Mouse (Mus musculus) limb, embryonic 11.5 days (tissue): ENCODE measurements around the gene Dpf3. TPM values are rescaled to one million over a fixed set of nuclear protein-coding genes. Genes with fewer than 3 reads are reported as not detected.

Experiments
- ATAC-seq: fragments of 200-750 bp; cut with Nextera tagmentation; 2 replicates; pipeline ENCODE4 v1.8.0; 2017; ENCODE audit warnings: low read depth; ENCODE audit not compliant: insufficient number of reproducible peaks, low FRiP score, low TSS enrichment
- DNase-seq: peaks from one replicate; pipeline ENCODE4 v3.0.0-alpha.2; 2015; ENCODE audit warnings: low spot score
- H3K27ac ChIP-seq: fragments of 300-500 bp; sonication (generic); replicated peaks from 2 replicates; pipeline ENCODE4 v1.5.1; 2014; ENCODE audit warnings: low read depth, mild to moderate bottlenecking, low read length
- H3K27me3 ChIP-seq: fragments of 300-500 bp; sonication (generic); 2 replicates; pipeline ENCODE4 v1.6.1; 2014; ENCODE audit warnings: mild to moderate bottlenecking, low read length, mixed read lengths; ENCODE audit not compliant: control insufficient read depth, insufficient read depth
- H3K36me3 ChIP-seq: fragments of 300-500 bp; sonication (generic); 2 replicates; pipeline ENCODE4 v1.6.1; 2014; ENCODE audit warnings: mild to moderate bottlenecking, low read length, moderate library complexity, mixed read lengths; ENCODE audit not compliant: control insufficient read depth, insufficient read depth
- H3K4me1 ChIP-seq: fragments of 300-500 bp; sonication (generic); 2 replicates; pipeline ENCODE4 v1.6.1; 2014; ENCODE audit warnings: low read length, mixed read lengths; ENCODE audit not compliant: control insufficient read depth, insufficient read depth
- H3K4me2 ChIP-seq: fragments of 300-500 bp; sonication (generic); 2 replicates; pipeline ENCODE4 v1.6.1; 2014; ENCODE audit warnings: low read depth, mild to moderate bottlenecking, moderate library complexity; ENCODE audit not compliant: severe bottlenecking
- H3K4me3 ChIP-seq: fragments of 300-500 bp; sonication (generic); 2 replicates; pipeline ENCODE4 v1.5.1; 2014; ENCODE audit warnings: low read depth, low read length
- H3K9ac ChIP-seq: fragments of 300-500 bp; sonication (generic); 2 replicates; pipeline ENCODE4 v1.6.1; 2014; ENCODE audit warnings: mild to moderate bottlenecking, low read length
- H3K9me3 ChIP-seq: fragments of 300-500 bp; sonication (generic); 2 replicates; pipeline ENCODE4 v1.6.1; 2016; ENCODE audit warnings: low read length; ENCODE audit not compliant: control insufficient read depth
- WGBS: fragments of 180-500 bp; shearing (Covaris S2); extraction: QIAGEN DNeasy Blood & Tissue Kit; methylation state at CpG from one replicate; pipeline ENCODE4 v1.1.7; 2014; 5-methylcytosine and 5-hydroxymethylcytosine counted together
- polyA plus RNA-seq: library from polyadenylated mRNA; unstranded; fragments of >200 nt; fragmentation: Nextera tagmentation; extraction: Ambion mirVana; gene quantifications from 2 replicates; pipeline ENCODE4 v1.2.1, GENCODE M21; 2014

Gene Dpf3
- polyA plus RNA-seq, 1 experiment from 2014 or later = 3.6 TPM

DNA sequence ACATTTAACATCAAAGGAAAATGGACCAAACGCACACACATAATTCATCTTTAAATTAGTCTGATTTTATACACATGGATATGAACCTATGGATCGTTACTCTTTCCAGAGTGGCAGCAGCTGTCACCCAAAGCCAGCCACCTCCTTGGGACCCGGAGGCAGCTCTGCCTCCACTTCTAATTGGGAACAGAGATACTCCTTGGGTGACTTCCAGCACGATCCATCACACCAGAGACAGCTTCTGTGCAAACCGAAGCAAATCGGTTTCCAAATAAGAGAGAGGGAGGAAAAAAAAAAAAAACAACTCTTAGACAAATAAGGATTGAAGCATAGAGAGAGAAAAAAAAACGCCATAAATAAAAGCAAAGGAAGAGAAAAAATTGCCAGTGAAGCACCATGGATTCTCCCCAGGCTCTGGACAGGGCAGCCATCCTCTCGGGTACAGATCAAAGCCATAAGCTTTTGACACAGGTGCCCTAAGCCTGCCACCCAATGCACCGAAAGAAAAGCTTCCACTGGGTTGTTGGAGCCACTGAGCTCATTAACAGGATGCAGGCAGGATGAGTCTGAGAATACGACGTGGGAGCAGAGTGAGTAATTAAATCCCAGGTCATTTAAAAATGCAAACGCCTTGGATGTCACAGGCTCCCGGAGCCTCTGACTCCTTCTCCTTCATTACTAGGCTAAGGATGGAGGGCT is 150.3 kb downstream of the Dpf3 start:
- Histone ChIP-seq H3K9ac (no peak overlapping the region), H3K4me3 (no peak overlapping the region), H3K27me3 (no peaks in the 10 kb centered on the region), H3K27ac (no peak overlapping the region), H3K36me3 (no peaks in the 10 kb centered on the region), H3K4me2 (no peak overlapping the region), H3K9me3 (no peaks in the 10 kb centered on the region), H3K4me1 (no peaks in the 10 kb centered on the region)
- no peak for DNase-seq
- WGBS = 11% methylated on average over 13 of the region's 13 CpGs
- ATAC-seq = no peak

DNA sequence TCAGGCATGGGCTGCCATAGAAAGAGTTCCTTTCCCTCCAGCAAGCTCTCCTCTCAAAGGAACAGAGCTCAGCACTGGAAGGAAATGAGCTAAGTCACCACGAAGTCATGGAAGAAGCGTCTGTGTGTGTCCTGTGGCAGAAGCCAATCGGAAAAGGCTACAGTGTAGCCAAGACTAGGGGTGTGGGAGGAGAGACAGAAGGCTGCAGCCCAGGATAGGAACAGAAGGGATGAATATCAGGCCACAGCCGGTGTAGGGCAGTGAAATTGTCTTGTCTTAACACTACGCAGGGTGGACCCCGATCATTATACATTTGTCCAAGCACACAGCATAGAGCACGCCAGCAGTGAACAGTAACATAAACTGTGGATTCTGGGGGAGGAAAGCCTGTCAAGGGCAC is 157.5 kb downstream of the Dpf3 start:
- WGBS = 84% methylated on average over 7 of the region's 7 CpGs
- H3K4me3 ChIP-seq = no peak overlapping the region
- DNase-seq (no peak), ATAC-seq (no peak)
- no peaks in the 10 kb centered on the region for H3K4me1 ChIP-seq
- no peak overlapping the region for H3K4me2 ChIP-seq
- H3K36me3 ChIP-seq = no peaks in the 10 kb centered on the region
- H3K27ac ChIP-seq = no peak overlapping the region
- H3K27me3 ChIP-seq = no peaks in the 10 kb centered on the region
- no peak overlapping the region for H3K9ac ChIP-seq
- no peaks in the 10 kb centered on the region for H3K9me3 ChIP-seq

DNA sequence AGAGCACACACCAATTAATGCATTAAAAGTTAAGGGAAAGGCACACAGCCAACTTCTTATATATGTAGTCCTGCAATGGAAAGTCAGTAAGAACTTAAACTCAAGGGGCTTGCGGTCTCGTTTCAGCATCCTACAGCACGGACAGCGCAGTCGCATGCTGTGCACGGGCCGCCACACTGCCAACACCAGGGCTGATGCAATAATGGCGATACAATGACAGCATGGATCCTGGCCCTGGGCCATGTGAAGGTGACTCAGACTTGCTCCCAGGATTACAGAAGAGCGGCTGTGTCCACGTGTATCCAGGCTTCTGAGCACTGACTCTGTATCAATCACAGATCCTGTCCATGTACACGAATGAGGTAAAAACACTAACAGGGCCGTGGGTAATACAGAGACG is 158.6 kb downstream of the Dpf3 start:
- Histone ChIP-seq H3K27ac (no peak overlapping the region), H3K4me3 (no peak overlapping the region), H3K4me2 (no peak overlapping the region), H3K9me3 (no peaks in the 10 kb centered on the region), H3K27me3 (no peaks in the 10 kb centered on the region), H3K36me3 (no peaks in the 10 kb centered on the region), H3K4me1 (no peaks in the 10 kb centered on the region), H3K9ac (no peak overlapping the region)
- DNase-seq (no peak), ATAC-seq (no peak)
- 84% methylated on average over 13 of the region's 13 CpGs for WGBS

DNA sequence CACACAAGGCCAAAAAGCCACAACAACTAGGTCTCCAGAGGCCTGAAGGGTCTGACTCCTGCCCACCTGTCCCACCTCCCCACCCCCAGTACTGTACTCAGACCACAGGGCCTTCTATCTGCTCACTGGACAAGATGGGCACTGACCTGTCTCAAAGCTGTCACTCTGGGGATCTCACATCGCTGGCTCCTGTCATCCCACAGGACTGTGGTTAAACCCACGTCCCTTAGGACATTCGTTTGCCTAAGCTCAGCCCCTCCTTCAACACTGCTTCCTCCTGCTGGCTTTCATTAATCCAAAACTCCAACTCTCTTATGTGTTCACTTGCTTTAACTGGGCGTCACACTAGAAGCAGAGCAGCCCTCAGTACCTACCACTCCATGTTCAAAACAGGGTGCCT is 159.0 kb downstream of the Dpf3 start:
- DNase-seq (no peak), ATAC-seq (no peak)
- H3K4me1 ChIP-seq = no peaks in the 10 kb centered on the region
- H3K9ac ChIP-seq = no peak overlapping the region
- 45% methylated on average over 4 of the region's 4 CpGs for WGBS
- no peak overlapping the region for H3K27ac ChIP-seq
- no peaks in the 10 kb centered on the region for H3K36me3 ChIP-seq
- no peaks in the 10 kb centered on the region for H3K27me3 ChIP-seq
- H3K4me2 ChIP-seq = no peak overlapping the region
- H3K9me3 ChIP-seq = no peaks in the 10 kb centered on the region
- H3K4me3 ChIP-seq = no peak overlapping the region

DNA sequence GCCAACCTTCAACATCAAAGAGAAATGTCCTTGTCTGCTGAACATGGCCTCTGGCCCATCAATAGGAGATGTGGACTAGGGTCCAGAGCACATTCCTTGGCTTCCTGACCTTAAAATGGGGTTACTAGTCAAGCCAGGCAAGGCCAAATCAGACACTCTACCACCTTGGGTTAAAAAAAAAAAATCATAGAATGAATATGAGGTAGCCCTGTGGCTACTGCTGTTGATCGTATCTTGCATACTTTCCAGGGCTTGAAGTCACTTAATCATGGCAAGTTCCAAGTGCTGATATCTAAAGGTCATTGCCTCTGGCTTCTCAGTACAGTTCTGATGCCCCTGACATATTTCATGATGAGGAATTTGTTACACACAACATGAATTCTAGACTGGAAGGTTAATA is 160.1 kb downstream of the Dpf3 start:
- no peak overlapping the region for H3K27ac ChIP-seq
- H3K4me1 ChIP-seq = no peaks in the 10 kb centered on the region
- DNase-seq (no peak), ATAC-seq (no peak)
- no peaks in the 10 kb centered on the region for H3K27me3 ChIP-seq
- H3K36me3 ChIP-seq = no peaks in the 10 kb centered on the region
- 86% methylated on average over 1 of the region's 1 CpGs for WGBS
- no peak overlapping the region for H3K9ac ChIP-seq
- H3K9me3 ChIP-seq = no peaks in the 10 kb centered on the region
- H3K4me2 ChIP-seq = no peak overlapping the region
- no peak overlapping the region for H3K4me3 ChIP-seq

DNA sequence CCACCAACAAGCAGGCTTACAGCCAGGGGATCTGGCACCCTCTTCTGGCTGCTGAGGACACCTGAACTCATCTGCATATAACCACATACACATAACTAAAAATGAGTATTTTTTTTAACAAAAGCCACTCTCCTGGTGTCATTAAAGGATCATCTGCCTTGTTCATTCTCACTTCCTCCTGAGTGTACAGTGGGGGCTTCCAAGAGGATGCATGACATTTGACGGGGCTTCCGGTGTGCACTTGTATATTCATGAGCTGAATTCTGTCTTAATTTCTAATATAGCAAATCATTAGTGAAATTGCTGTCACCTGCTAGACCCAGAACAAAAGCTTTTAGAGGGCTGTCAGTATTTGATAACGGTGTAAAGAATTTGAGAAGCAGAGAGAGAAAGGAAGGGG is 166.8 kb downstream of the Dpf3 start:
- Histone ChIP-seq H3K9me3 (no peaks in the 10 kb centered on the region), H3K27me3 (no peaks in the 10 kb centered on the region), H3K4me3 (no peak overlapping the region), H3K4me1 (no peaks in the 10 kb centered on the region), H3K36me3 (no peaks in the 10 kb centered on the region), H3K4me2 (no peak overlapping the region), H3K27ac (no peak overlapping the region), H3K9ac (no peak overlapping the region)
- 89% methylated on average over 3 of the region's 3 CpGs for WGBS
- no peak for DNase-seq
- ATAC-seq = no peak

DNA sequence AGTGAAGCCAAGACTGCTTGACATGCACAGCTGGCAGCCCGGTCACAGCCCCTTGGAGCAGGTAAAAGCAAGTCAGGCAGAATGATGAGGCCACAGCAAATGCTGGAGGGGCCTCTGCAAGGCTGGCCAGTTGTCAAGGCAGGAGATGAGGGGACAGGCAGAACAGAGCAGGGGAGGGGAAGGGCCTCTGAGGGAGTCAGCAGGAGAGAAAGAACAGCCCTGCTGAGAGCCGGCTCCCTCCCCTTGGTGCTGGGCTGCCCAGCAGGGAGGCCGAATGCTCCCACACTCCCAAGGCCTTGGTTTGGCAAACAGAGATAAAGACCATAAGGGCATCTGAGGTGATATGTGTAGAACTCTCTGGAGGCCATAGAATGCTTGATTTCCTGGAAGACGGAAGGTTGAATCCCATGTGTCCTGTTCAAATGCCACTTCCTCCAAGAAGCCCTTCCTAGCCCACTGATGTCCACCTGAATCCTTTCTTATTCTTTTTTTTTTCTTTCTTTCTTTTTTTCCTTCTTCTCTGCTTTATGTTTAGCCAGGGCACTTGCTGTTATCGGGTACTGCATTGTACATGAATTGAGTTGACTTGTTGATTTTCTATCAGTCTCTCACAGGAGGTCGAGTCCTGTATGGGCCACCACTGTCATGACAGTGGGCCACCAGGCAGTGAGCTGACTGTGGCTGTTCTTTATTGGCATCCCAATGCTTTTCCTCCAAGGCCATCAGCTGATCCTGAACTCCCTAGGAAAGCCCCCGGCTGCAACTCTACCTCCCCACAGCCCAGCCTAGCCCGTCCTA is 169.7 kb downstream of the Dpf3 start:
- ATAC-seq = no peak
- 65% methylated on average over 8 of the region's 8 CpGs for WGBS
- no peak overlapping the region for H3K27ac ChIP-seq

DNA sequence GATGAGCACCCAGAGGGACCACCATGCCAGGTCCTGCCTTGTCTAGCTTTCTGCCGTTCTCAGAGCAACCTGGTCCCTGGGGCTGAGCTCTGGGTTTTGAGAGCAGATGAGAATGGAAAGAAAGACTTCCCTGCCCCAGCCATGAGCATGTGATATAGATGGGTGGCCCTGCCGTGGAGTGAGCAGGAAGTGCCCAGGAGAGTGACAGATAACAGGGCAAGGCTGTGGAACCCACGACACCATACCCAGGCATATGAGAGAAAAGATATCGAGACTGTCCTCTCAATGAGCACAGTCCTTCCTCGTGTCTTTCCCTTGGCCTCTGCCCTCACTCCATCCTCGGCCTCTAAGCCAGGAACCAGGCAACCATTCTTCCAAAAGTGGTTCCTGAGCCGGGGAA is 172.8 kb downstream of the Dpf3 start:
- H3K4me1 ChIP-seq = no peaks in the 10 kb centered on the region
- H3K27ac ChIP-seq = no peak overlapping the region
- no peaks in the 10 kb centered on the region for H3K9me3 ChIP-seq
- no peak overlapping the region for H3K4me3 ChIP-seq
- no peak overlapping the region for H3K4me2 ChIP-seq
- no peak for DNase-seq
- no peaks in the 10 kb centered on the region for H3K36me3 ChIP-seq
- H3K27me3 ChIP-seq = no peaks in the 10 kb centered on the region
- H3K9ac ChIP-seq = no peak overlapping the region
- no peak for ATAC-seq
- 85% methylated on average over 7 of the region's 7 CpGs for WGBS

More for the DNA sequence above, 169.7 kb downstream of the Dpf3 start:
- no peaks in the 10 kb centered on the region for H3K27me3 ChIP-seq
- no peak overlapping the region for H3K9ac ChIP-seq
- no peak overlapping the region for H3K4me2 ChIP-seq
- H3K4me3 ChIP-seq = no peak overlapping the region
- no peak for DNase-seq
- H3K4me1 ChIP-seq = no peaks in the 10 kb centered on the region
- no peaks in the 10 kb centered on the region for H3K9me3 ChIP-seq
- H3K36me3 ChIP-seq = no peaks in the 10 kb centered on the region
